Mouse (Mus musculus) left cerebral cortex, adult 9 months (tissue): ENCODE measurements at regions not wholly inside any gene's neighbourhood (a gene's known extent, or its start where the extent isn't known, plus 50 kb on each side); places are given as distances from the start of the nearest gene placed in this dataset.

Source experiments
- DNase-seq, 2 experiments: peaks; one replicate each; pipeline ENCODE4 v3.0.0; 2022; ENCODE audit warnings: low spot score in 2 of 2

GRCm38 (mm10) chr10:111419375-111420194 is 53.4 kb upstream of the Nap1l1 start:
- DNase-seq = peak in 1 of 2 experiments; percentile 41

- peak in 1 of 2 experiments; percentile 21 for DNase-seq
These were observed 52.7 kb upstream of the Nap1l1 start for GRCm38 (mm10) chr10:111420195-111420838.

GRCm38 (mm10) chr10:111422057-111422456 is 51.0 kb upstream of the Nap1l1 start:
- no peak for DNase-seq

GRCm38 (mm10) chr10:111422649-111423048 is 50.4 kb upstream of the Nap1l1 start:
- DNase-seq = peak; percentile 31 to 74
